Mouse (Mus musculus) thymus, adult 2 months (tissue): ENCODE results near the gene Cln3. TPM values are rescaled to one million over a fixed set of nuclear protein-coding genes. Genes with fewer than 3 reads are reported as not detected.

ENCODE experiments used
- DNase-seq: peaks from one replicate; pipeline ENCODE4 v3.0.0; 2021
- H3K27ac ChIP-seq: fragments of 200-500 bp; 2 replicates; pipeline ENCODE4 v1.5.1; 2012; ENCODE audit warnings: low read length, control low read depth; ENCODE audit not compliant: control insufficient read depth, insufficient read depth
- H3K27me3 ChIP-seq: fragments of 200-500 bp; 2 replicates; pipeline ENCODE4 v1.6.1; 2012; ENCODE audit warnings: mild to moderate bottlenecking, low read length, moderate library complexity, mixed read lengths; ENCODE audit not compliant: control insufficient read depth, insufficient read depth
- H3K36me3 ChIP-seq: fragments of 200-500 bp; 2 replicates; pipeline ENCODE4 v1.6.1; 2012; ENCODE audit warnings: mild to moderate bottlenecking, low read length, moderate library complexity; ENCODE audit not compliant: control insufficient read depth, insufficient read depth
- H3K4me1 ChIP-seq: fragments of 200-500 bp; replicated peaks from 2 replicates; pipeline ENCODE4 v1.6.1; 2012; ENCODE audit warnings: low read length; ENCODE audit not compliant: control insufficient read depth, insufficient read depth
- H3K4me3 ChIP-seq: fragments of 200-500 bp; 2 replicates; pipeline ENCODE4 v1.5.1; 2012; ENCODE audit warnings: mild to moderate bottlenecking, low read length, control low read depth, moderate library complexity; ENCODE audit not compliant: control insufficient read depth, insufficient read depth
- CTCF ChIP-seq: fragments of 200-500 bp; IDR thresholded peaks from 2 replicates; pipeline ENCODE4 v1.5.1; 2012; ENCODE audit warnings: mild to moderate bottlenecking, control low read depth, low read length, moderate library complexity, borderline replicate concordance; ENCODE audit not compliant: control insufficient read depth, poor library complexity, insufficient read depth; ENCODE audit errors: extremely low read depth
- POLR2A ChIP-seq: fragments of 200-500 bp; IDR thresholded peaks from 2 replicates; pipeline ENCODE4 v1.6.1; 2012; ENCODE audit warnings: mild to moderate bottlenecking, low read length, control low read depth, moderate library complexity; ENCODE audit not compliant: control insufficient read depth, poor library complexity, insufficient read depth; ENCODE audit errors: extremely low read depth
- WGBS: fragments of 180-500 bp; shearing (Covaris S2); methylation state at CpG from one replicate; pipeline ENCODE4 v1.1.7; 2018; 5-methylcytosine and 5-hydroxymethylcytosine counted together
- polyA plus RNA-seq: library from polyadenylated mRNA; depleted of rRNA; stranded (reverse); fragments of >200 nt; gene quantifications from 2 replicates; pipeline ENCODE4 v1.2.3, GENCODE M21; 2012

The Cln3 gene
- polyA plus RNA-seq, 1 experiment, result 141 TPM

DNA sequence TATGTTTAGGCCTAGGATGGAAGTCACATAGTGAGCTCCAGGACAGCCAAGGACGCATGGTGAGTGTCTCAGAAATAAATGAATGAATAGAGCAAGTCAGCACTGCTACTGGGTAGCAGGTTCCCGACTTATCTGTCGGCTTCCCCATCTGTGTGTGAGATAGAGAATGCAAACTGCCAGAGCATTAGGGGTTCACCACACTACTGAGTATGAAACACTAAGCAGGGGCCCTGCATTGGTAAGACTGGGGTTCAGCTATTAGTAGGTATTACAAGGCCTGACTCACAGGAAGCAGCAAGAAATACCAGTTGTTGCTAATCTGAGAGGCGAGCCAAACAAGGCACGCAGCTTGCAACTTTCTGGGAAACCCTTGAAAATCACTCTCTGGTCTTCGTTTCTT is 13.3 kb upstream of the Cln3 start:
- no peak overlapping the region for H3K27ac ChIP-seq
- DNase-seq, result no peak
- no peak for TF ChIP-seq CTCF
- TF ChIP-seq POLR2A, result no peak
- H3K4me3 ChIP-seq, result no peak overlapping the region
- H3K27me3 ChIP-seq, result no peaks in the 10 kb centered on the region
- no peaks in the 10 kb centered on the region for H3K4me1 ChIP-seq
- 88% methylated on average over 6 of the region's 6 CpGs for WGBS
- H3K36me3 ChIP-seq, result no peaks in the 10 kb centered on the region

DNA sequence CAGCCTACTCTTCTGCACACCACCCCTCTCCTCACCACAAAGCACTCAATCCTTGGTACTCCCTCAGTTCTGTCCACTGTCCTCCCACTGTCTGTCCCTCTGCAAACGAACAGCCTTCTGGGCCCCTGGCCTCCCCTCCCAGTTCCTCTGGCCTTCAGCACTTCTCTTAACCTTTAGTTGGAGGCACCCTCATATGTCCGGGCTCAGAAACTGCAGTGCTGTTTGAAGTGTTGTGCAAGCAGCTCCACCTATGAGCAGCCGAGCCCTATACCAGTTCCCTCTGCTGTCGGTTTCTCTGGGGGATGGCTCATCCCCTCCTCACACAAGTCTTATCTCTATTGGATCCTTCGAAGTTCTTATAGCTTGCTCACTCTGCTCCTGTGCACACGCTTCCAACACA is 10.8 kb upstream of the Cln3 start:
- 72% methylated on average over 6 of the region's 6 CpGs for WGBS
- H3K4me3 ChIP-seq, result no peak overlapping the region
- H3K27me3 ChIP-seq, result no peaks in the 10 kb centered on the region
- no peaks in the 10 kb centered on the region for H3K36me3 ChIP-seq
- TF ChIP-seq CTCF, result no peak
- TF ChIP-seq POLR2A, result no peak
- DNase-seq, result no peak
- no peaks in the 10 kb centered on the region for H3K4me1 ChIP-seq
- no peak overlapping the region for H3K27ac ChIP-seq

DNA sequence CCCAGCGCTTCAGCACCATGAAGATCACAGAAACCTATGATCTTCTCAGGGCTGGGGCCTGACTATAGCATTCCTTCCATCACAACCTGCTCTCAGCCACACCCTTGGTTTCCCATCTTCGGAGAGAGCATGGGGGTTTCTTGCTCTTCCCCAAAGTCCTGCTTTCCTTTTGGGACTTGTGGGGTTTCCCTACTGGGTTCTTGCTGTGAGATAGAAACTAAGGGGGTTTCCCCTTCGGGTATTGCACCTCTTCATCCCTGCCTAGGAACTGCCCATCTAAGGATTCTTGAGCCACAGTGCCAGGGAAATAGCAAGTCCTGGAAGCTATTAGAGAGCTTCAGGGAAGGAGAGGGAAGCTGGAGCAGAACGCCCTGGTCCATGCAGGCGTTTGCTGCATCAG is 10.3 kb upstream of the Cln3 start:
- H3K27ac ChIP-seq, result no peak overlapping the region
- H3K4me3 ChIP-seq, result no peak overlapping the region

DNA sequence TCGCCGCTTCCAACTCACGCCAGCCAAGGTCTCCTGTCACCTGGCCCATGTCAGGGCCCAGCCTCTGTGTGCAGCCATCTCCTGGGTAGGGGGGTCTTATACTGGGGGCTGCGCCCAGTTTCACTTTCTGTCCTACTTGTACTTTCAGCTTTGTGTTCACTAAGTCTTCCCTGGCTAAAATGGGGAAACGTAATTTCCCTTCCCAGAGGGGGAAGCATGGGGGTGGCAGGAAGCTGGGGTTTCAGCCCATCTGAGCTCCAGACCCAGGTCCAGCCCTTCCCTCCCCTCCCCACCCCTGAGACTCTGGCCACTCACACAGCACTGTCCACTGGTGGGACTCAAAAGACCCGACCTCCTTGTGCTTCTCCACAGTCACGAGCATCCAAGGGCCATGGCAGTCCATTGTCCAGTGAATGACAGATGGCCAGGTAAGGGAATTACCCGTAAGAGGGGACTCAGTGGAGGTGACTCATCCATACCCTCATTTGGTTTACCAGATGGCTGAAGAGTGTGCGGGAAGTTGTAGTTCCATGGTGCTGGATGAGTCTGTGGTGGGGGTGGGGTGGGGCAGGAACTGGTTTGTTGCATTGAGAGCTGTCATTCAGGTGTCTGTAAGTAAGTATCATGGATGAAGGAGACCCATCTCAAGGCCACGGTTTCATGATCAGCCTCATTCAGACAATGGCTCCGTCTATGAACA is 9.4 kb upstream of the Cln3 start, which contains the start of gene Il27:
Gene Il27 (minus strand): TSS at position 80 of the 700 bp plus-strand sequence.
- no peaks in the 10 kb centered on the region for H3K27me3 ChIP-seq
- 74% methylated on average over 11 of the region's 11 CpGs for WGBS
- no peak within 1 kb of the TSS for H3K4me3 ChIP-seq
- no peaks in the 10 kb centered on the region for H3K4me1 ChIP-seq
- H3K27ac ChIP-seq, result no peak within 1 kb of the TSS
- TF ChIP-seq CTCF, result no peak
- no peak for TF ChIP-seq POLR2A
- DNase-seq, result no peak
- no peaks in the 10 kb centered on the region for H3K36me3 ChIP-seq

More for the DNA sequence above, 10.3 kb upstream of the Cln3 start:
- Histone ChIP-seq H3K4me1 (no peaks in the 10 kb centered on the region), H3K27me3 (no peaks in the 10 kb centered on the region), H3K36me3 (no peaks in the 10 kb centered on the region)
- TF ChIP-seq POLR2A, result no peak
- 92% methylated on average over 5 of the region's 5 CpGs for WGBS
- DNase-seq, result no peak

DNA sequence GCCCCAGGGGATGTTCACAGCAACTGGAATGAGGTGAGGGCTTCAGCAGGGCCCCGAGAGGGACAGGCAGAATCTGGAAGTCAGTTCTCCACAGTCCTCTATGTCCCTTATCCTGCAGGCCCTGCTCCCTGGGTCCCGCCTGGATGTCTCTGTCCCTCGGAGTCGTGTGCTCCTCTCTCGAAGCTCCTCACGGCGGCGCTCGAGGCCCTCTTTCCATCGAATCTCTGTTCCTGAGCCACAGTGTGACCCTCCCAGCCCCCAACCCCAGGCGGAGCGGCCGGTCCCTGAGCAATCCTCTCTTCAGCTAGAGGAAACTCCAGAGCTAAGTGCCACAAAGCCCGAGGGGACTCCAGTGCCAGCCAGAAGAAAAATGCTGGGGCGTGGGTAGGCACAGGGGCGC is 2.2 kb upstream of the Cln3 start:
- Histone ChIP-seq H3K4me3 (no peak overlapping the region), H3K4me1 (peaks cover 21% of the 10 kb centered on the region), H3K27ac (no peak overlapping the region), H3K36me3 (no peaks in the 10 kb centered on the region), H3K27me3 (no peaks in the 10 kb centered on the region)
- no peak for DNase-seq
- WGBS, result 91% methylated on average over 16 of the region's 16 CpGs
- TF ChIP-seq POLR2A (no peak), CTCF (no peak)

DNA sequence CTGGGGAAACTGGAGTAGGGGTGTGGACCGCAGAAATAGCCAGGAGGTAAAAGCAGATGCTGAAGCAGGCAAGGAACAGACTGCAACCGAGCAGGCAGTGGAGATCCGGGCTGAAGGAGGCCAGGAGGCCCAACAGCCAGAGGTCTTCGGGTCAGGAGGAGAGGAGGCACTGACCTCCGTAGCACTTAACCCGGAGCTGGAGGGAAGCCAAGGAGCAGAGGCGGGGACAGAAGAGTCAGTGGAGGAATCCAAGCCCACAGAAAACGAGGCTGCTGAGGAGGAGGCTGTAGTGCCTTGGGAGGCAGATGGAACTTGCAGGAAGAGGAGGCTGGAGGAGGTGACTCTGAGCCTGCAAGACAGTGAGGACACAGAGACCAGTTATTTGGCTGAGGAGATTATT is 1.2 kb upstream of the Cln3 start:
- DNase-seq, result no peak
- Histone ChIP-seq H3K36me3 (no peaks in the 10 kb centered on the region), H3K4me3 (no peak overlapping the region), H3K27me3 (no peaks in the 10 kb centered on the region), H3K27ac (no peak overlapping the region), H3K4me1 (peaks cover 24% of the 10 kb centered on the region)
- 84% methylated on average over 8 of the region's 8 CpGs for WGBS
- no peak for TF ChIP-seq POLR2A

DNA sequence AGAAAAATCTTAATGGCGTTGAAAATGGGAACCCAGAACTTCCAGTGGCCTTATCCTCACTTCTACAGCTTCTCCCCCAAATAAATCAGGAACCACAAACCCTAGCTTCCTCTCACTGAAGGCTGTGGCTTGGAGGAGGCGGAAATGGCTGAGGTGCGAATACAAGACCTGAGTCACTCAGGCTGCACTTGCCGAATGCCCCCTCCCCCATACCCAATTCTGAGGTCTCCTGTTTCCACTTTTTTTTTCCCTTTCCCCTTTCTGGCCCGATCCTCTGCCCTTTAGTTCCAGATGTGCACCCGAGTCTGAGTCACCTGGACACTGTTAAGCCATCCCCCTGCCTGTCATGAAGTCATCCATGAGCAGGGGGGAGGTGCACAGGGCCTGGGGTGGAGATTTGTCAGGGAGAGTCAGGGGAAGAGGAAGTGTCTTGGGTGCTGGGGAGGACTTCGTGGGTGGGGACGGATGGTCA is 1.1 kb downstream of the Cln3 start, which contains the start of gene Apobr:
Gene Apobr (plus strand): TSS at position 437 of the 472 bp plus-strand sequence.
- Histone ChIP-seq H3K4me3 (peak within 1 kb of the TSS; percentile 9; the same call in 1 of the 2 replicates), H3K27ac (peak within 1 kb of the TSS; percentile 34; the same call in 1 of the 2 replicates), H3K27me3 (no peaks in the 10 kb centered on the region), H3K36me3 (no peaks in the 10 kb centered on the region), H3K4me1 (peaks cover 24% of the 10 kb centered on the region)
- TF ChIP-seq CTCF (no peak), POLR2A (no peak)
- WGBS, result 11% methylated on average over 8 of the region's 8 CpGs
- peak; percentile 60 for DNase-seq
